Mouse (Mus musculus): ENCODE results near the gene A930017K11Rik.

DNA sequence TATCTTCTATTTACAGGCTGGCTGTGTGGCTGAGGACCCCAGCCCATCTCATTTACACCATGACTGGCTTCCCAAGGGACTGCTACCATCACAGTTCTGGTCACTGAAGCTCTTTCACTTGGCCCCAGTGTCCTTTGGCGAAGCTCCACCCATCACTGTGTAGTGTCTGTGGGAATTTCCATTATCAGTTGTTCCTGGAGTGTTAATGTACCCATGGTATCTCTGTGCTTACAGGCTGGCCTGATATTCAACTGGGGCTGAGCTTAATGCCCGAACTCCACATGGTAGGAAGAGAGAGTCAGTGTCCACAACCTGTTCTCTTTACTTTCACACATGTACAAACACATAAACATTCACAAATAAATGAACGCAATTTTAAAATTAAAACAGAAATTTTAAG, 41.1 kb upstream of the A930017K11Rik start:
- no peak for TF ChIP-seq CTCF (IDR thresholded peaks at IDR 0.05; ENCODE audit: borderline replicate concordance, extremely low read depth, insufficient read depth, insufficient read length)
- TF ChIP-seq POLR2A (IDR thresholded peaks at IDR 0.05; ENCODE audit: borderline replicate concordance, extremely low read depth, insufficient read depth, insufficient read length, poor library complexity, severe bottlenecking), result no peak
